Mouse (Mus musculus) bone marrow, adult 2 months (tissue): Measurements from ENCODE around the gene Kctd19. TPM values are rescaled to one million over a fixed set of nuclear protein-coding genes. Genes with fewer than 3 reads are reported as not detected.

Experiments
- H3K27ac ChIP-seq: fragments of 200-500 bp; 2 replicates; pipeline ENCODE4 v1.5.1; 2012; ENCODE audit warnings: low read depth, mild to moderate bottlenecking, control low read depth, inconsistent platforms, low read length; ENCODE audit not compliant: control insufficient read depth, poor library complexity, insufficient read depth
- H3K4me1 ChIP-seq: fragments of 200-500 bp; 2 replicates; pipeline ENCODE4 v1.6.1; 2011; ENCODE audit warnings: low read length; ENCODE audit not compliant: control insufficient read depth, insufficient read depth
- H3K4me3 ChIP-seq: fragments of 200-500 bp; replicated peaks from 2 replicates; pipeline ENCODE3; 2011; ENCODE audit warnings: mild to moderate bottlenecking, low read depth, low read length, control low read depth; ENCODE audit not compliant: control insufficient read depth
- CTCF ChIP-seq: fragments of 200-500 bp; IDR thresholded peaks from 2 replicates; pipeline ENCODE4 v1.5.1; 2011; ENCODE audit warnings: low read length, control low read depth; ENCODE audit not compliant: control insufficient read depth, insufficient read depth
- POLR2A ChIP-seq: fragments of 200-500 bp; IDR thresholded peaks from 2 replicates; pipeline ENCODE4 v1.6.1; 2011; ENCODE audit warnings: low read depth, mild to moderate bottlenecking, control low read depth, low read length, borderline replicate concordance; ENCODE audit not compliant: control insufficient read depth
- WGBS: fragments of 180-500 bp; shearing (Covaris S2); methylation state at CpG from one replicate; pipeline ENCODE4 v1.1.7; 2018; 5-methylcytosine and 5-hydroxymethylcytosine counted together
- polyA plus RNA-seq: library from polyadenylated mRNA; stranded (reverse); fragments of >200 nt; gene quantifications from 2 replicates; pipeline ENCODE4 v1.2.4, GENCODE M21; 2011; ENCODE audit warnings: low replicate concordance; ENCODE audit not compliant: missing spikeins, insufficient read depth, insufficient read length

The Kctd19 gene
- polyA plus RNA-seq, 1 experiment = not detected

GRCm38 (mm10) chr8:105387151-105387550 is 26.2 kb downstream of the Kctd19 start:
- 72% methylated on average over 1 of the region's 1 CpGs for WGBS
- no peak for TF ChIP-seq CTCF
- no peak for TF ChIP-seq POLR2A
- Histone ChIP-seq H3K4me1 (no peaks in the 10 kb centered on the region), H3K27ac (no peak overlapping the region), H3K4me3 (no peak overlapping the region)

- Histone ChIP-seq H3K27ac (no peak overlapping the region), H3K4me3 (no peak overlapping the region), H3K4me1 (no peaks in the 10 kb centered on the region)
- 88% methylated on average over 2 of the region's 2 CpGs for WGBS
- no peak for TF ChIP-seq CTCF
- TF ChIP-seq POLR2A = no peak
Measured at GRCm38 (mm10) chr8:105384070-105384469, 29.2 kb downstream of the Kctd19 start.

- WGBS = 77% methylated on average over 12 of the region's 12 CpGs
- Histone ChIP-seq H3K27ac (no peak overlapping the region; the same call in 1 of the 2 replicates), H3K4me3 (no peak overlapping the region), H3K4me1 (no peaks in the 10 kb centered on the region)
- TF ChIP-seq POLR2A (no peak), CTCF (no peak)
Measured at GRCm38 (mm10) chr8:105380308-105380707, 33.0 kb downstream of the Kctd19 start.

GRCm38 (mm10) chr8:105378673-105379072 is 34.6 kb downstream of the Kctd19 start:
- no peak for TF ChIP-seq POLR2A
- no peak for TF ChIP-seq CTCF
- H3K4me3 ChIP-seq = no peak overlapping the region
- WGBS = 54% methylated on average over 19 of the region's 19 CpGs
- no peak overlapping the region for H3K27ac ChIP-seq
- H3K4me1 ChIP-seq = no peaks in the 10 kb centered on the region

GRCm38 (mm10) chr8:105374513-105374966 is 38.8 kb downstream of the Kctd19 start:
- no peak for TF ChIP-seq POLR2A
- peak; percentile 51; the same call in 1 of the 2 replicates for TF ChIP-seq CTCF
- Histone ChIP-seq H3K4me1 (no peaks in the 10 kb centered on the region), H3K4me3 (no peak overlapping the region), H3K27ac (no peak overlapping the region; the same call in 1 of the 2 replicates)
- 56% methylated on average over 33 of the region's 33 CpGs for WGBS

- TF ChIP-seq POLR2A = no peak
- no peak for TF ChIP-seq CTCF
- Histone ChIP-seq H3K27ac (no peak within 1 kb of the TSS), H3K4me3 (no peak within 1 kb of the TSS), H3K4me1 (no peaks in the 10 kb centered on the region)
- 51% methylated on average over 2 of the region's 2 CpGs for WGBS
Measured at GRCm38 (mm10) chr8:105373032-105373431, 40.3 kb downstream of the Kctd19 start, which contains the start of gene Plekhg4. Plekhg4 (plus strand) TSS chr8:105373274.

GRCm38 (mm10) chr8:105372473-105372872 is 40.8 kb downstream of the Kctd19 start:
- 83% methylated on average over 9 of the region's 9 CpGs for WGBS
- TF ChIP-seq CTCF (no peak), POLR2A (no peak)

GRCm38 (mm10) chr8:105367107-105367506 is 46.2 kb downstream of the Kctd19 start:
- 57% methylated on average over 2 of the region's 2 CpGs for WGBS
- Histone ChIP-seq H3K4me3 (no peak overlapping the region), H3K27ac (no peak overlapping the region), H3K4me1 (no peaks in the 10 kb centered on the region; the same call in 1 of the 2 replicates)
- no peak for TF ChIP-seq POLR2A
- TF ChIP-seq CTCF = peak; percentile 21; the same call in 1 of the 2 replicates

More at GRCm38 (mm10) chr8:105372473-105372872, 40.8 kb downstream of the Kctd19 start:
- no peak overlapping the region for H3K27ac ChIP-seq
- no peak overlapping the region for H3K4me3 ChIP-seq
- H3K4me1 ChIP-seq = no peaks in the 10 kb centered on the region

- Histone ChIP-seq H3K27ac (no peak overlapping the region), H3K4me1 (no peaks in the 10 kb centered on the region; the same call in none of the 2 replicates), H3K4me3 (no peak overlapping the region)
- 41% methylated on average over 12 of the region's 12 CpGs for WGBS
- TF ChIP-seq POLR2A (no peak), CTCF (no peak)
Measured at GRCm38 (mm10) chr8:105361751-105362702, 51.3 kb downstream of the Kctd19 start.
